Mouse (Mus musculus) liver, embryonic 16.5 days (tissue): ENCODE data around the gene Timp3. TPM values are rescaled to one million over a fixed set of nuclear protein-coding genes. Genes with fewer than 3 reads are reported as not detected.

ENCODE experiments used
- ATAC-seq: fragments of 200-750 bp; cut with Nextera tagmentation; 2 replicates; pipeline ENCODE4 v1.8.0; 2017; ENCODE audit warnings: low read depth, mild to moderate bottlenecking, moderate number of reproducible peaks, moderate library complexity
- H3K27ac ChIP-seq: fragments of 300-500 bp; sonication (generic); 2 replicates; pipeline ENCODE4 v1.5.1; 2014; ENCODE audit warnings: mild to moderate bottlenecking, low read length
- H3K27me3 ChIP-seq: fragments of 300-500 bp; sonication (generic); 2 replicates; pipeline ENCODE4 v1.6.1; 2014; ENCODE audit warnings: low read depth, low read length, mixed read lengths; ENCODE audit not compliant: control insufficient read depth, insufficient read depth
- H3K36me3 ChIP-seq: fragments of 300-500 bp; sonication (generic); 2 replicates; pipeline ENCODE4 v1.6.1; 2014; ENCODE audit warnings: mild to moderate bottlenecking; ENCODE audit not compliant: control insufficient read depth, insufficient read depth
- H3K4me1 ChIP-seq: fragments of 300-500 bp; sonication (generic); 2 replicates; pipeline ENCODE4 v1.6.1; 2014; ENCODE audit warnings: low read depth, low read length, mixed read lengths; ENCODE audit not compliant: control insufficient read depth
- H3K4me2 ChIP-seq: fragments of 300-500 bp; sonication (generic); 2 replicates; pipeline ENCODE4 v1.6.1; 2014; ENCODE audit warnings: low read depth, low read length, mixed read lengths
- H3K4me3 ChIP-seq: fragments of 300-500 bp; sonication (generic); 2 replicates; pipeline ENCODE4 v1.5.1; 2014; ENCODE audit warnings: low read depth, mild to moderate bottlenecking, low read length
- H3K9ac ChIP-seq: fragments of 300-500 bp; sonication (generic); 2 replicates; pipeline ENCODE4 v1.6.1; 2014; ENCODE audit warnings: low read depth, low read length
- H3K9me3 ChIP-seq: fragments of 300-500 bp; sonication (generic); replicated peaks from 2 replicates; pipeline ENCODE4 v1.6.1; 2016; ENCODE audit warnings: low read length; ENCODE audit not compliant: control insufficient read depth
- WGBS: fragments of 180-500 bp; shearing (Covaris S2); extraction: QIAGEN DNeasy Blood & Tissue Kit; methylation state at CpG from one replicate; pipeline ENCODE4 v1.1.7; 2014; ENCODE audit not compliant: insufficient replicate concordance; 5-methylcytosine and 5-hydroxymethylcytosine counted together
- polyA plus RNA-seq: library from polyadenylated mRNA; unstranded; fragments of >200 nt; fragmentation: Nextera tagmentation; extraction: Ambion mirVana; gene quantifications from 2 replicates; pipeline ENCODE4 v1.2.1, GENCODE M21; 2015

Timp3 gene
- polyA plus RNA-seq, 1 experiment from 2014 or later: 7.3 TPM

DNA sequence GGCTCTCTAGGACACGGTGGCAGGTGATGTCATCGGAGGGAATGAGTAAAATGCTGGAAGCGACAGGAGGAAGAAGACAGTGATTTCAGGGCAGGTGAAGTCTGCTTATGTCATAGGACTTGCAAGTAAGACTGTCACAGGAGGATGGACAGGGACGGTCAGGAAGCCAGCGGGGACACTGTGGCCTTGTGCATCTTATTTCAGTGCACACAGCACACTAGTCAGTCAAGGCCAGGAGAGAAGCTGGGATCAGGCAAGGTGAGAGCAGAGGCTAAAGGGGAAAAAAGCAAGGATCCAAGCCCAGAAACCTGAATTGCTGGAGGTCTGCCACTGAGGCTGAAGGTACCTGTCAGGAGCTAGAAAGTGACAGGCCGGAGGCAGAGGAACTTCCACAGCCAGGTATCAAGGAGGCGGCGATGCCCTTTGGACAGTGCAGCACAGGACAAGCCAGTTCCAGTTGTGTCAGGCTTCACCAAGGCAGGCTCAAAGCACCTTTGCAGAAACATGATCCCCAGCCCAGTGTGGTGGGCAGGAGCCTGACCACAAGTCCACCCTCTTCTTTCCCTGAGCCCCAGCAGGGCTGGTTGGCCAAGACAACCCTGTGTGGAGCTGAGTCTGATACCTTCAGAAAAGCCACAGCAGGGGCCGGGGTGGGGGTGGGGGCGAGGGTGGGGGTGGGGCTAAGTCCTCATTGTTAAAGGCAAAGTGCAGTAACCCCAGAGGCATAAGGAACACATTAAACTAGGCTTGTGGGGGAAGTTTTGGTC lies 5.4 kb upstream of the Timp3 start:
- H3K27ac ChIP-seq: no peak overlapping the region
- H3K4me3 ChIP-seq: no peak overlapping the region
- no peak overlapping the region for H3K4me2 ChIP-seq
- WGBS: 54% methylated on average over 10 of the region's 10 CpGs
- H3K36me3 ChIP-seq: no peaks in the 10 kb centered on the region
- H3K9ac ChIP-seq: no peak overlapping the region
- ATAC-seq: no peak
- H3K9me3 ChIP-seq: no peaks in the 10 kb centered on the region
- no peaks in the 10 kb centered on the region for H3K4me1 ChIP-seq
- peaks cover 16% of the 10 kb centered on the region for H3K27me3 ChIP-seq

DNA sequence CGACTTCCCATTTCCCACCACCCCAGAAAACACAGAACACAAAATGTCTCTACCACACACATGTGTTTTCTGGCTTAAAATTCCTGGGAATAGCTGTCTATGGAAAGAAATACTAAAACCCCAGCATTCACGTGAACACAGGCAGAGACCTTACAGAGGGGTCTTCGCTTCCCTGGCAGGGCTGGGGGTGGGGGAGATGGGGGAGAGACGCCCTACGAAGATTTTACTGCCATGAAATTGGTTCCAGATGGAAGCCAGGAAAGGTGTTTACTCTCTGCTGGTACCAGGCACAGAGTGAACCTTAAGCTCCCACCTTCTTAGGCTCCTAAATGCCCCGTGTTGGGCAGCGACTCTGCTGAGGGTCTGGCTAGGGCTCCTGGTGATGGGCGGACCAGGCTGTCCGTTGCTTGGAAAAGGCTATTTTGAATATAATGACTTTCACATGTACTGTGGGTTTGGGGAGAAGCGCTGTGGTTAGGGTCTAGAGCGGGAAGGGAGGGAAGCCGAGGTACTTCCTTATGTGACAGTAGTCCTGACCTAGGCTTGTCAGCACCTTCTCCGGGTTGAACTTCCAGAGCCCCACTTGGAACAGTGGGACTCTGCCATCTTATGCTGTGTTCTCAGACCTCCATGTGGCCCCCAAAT lies 4.6 kb upstream of the Timp3 start:
- Histone ChIP-seq H3K27me3 (peaks cover 24% of the 10 kb centered on the region), H3K36me3 (no peaks in the 10 kb centered on the region), H3K4me2 (peak overlapping the region; percentile 35), H3K4me1 (peaks cover 5% of the 10 kb centered on the region), H3K4me3 (no peak overlapping the region), H3K9me3 (no peaks in the 10 kb centered on the region), H3K27ac (no peak overlapping the region), H3K9ac (no peak overlapping the region)
- no peak for ATAC-seq
- 12% methylated on average over 13 of the region's 13 CpGs for WGBS

DNA sequence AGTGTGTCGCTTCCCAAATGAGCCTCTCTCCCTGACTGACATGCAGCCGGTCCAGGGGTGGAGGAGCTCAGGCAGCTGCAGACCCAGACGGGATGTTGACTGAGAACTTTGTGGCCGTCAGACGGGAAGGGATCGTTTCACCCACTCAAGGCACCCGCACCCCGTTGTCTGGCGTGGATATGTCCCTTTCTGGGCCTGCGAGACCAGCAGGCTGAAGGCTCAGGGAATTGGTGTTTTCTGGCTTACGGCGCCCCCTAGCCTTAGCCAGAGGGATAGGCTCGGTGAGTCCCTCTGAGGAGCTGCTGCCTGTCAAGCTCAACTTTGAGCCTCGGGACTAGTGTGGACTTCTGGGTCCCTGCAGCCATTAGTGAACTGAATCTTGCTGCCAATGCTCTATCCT lies 4.1 kb upstream of the Timp3 start:
- Histone ChIP-seq H3K4me1 (peaks cover 8% of the 10 kb centered on the region), H3K27ac (no peak overlapping the region), H3K4me3 (no peak overlapping the region), H3K36me3 (no peaks in the 10 kb centered on the region), H3K9ac (no peak overlapping the region), H3K9me3 (no peaks in the 10 kb centered on the region), H3K4me2 (peak overlapping the region; percentile 35), H3K27me3 (peaks cover 30% of the 10 kb centered on the region)
- peak; percentile 33; the same call in 1 of the 2 replicates for ATAC-seq
- 2% methylated on average over 14 of the region's 14 CpGs for WGBS

DNA sequence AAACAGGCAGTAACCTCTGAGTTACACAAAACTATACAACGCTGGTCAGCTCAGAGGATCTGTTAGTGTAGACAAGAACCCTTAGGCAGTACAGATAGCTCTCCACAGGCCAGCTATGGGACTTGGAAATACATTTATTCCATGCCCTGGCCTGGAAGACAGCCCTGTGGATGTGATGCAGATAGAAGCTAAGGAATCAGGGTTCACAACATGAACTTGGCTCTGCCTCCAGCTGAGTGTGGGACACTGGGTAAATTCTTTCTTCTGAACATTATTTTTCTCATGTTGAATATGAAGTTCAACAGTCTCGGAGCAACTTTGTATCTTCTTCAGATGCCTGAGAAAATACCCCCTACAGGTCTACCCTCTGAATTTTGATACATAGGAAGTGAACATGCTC lies 2.9 kb upstream of the Timp3 start:
- 56% methylated on average over 2 of the region's 2 CpGs for WGBS
- no peaks in the 10 kb centered on the region for H3K36me3 ChIP-seq
- peaks cover 41% of the 10 kb centered on the region for H3K27me3 ChIP-seq

DNA sequence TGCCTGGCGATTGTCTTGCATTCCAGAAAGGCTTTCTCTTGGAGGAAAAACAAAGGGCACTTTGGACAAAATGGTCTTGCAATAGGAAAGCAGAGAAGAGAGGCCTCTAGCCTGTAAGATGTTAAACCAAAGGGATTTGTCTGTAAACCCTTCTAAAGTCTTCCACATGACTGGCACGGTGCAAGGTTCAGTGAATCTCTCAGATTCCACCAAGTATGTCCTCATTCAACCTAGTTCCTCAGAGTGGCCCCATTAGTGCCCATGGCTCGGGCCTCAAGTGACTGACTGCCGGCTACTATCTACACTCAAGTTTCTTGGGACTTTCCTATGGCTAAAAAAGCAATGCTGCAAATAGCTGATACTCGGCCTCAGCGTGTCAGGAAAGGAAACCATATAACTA lies 1.8 kb upstream of the Timp3 start:
- no peak overlapping the region for H3K4me2 ChIP-seq
- H3K4me3 ChIP-seq: no peak overlapping the region
- peaks cover 8% of the 10 kb centered on the region for H3K4me1 ChIP-seq
- H3K27ac ChIP-seq: no peak overlapping the region
- WGBS: 62% methylated on average over 6 of the region's 6 CpGs
- no peaks in the 10 kb centered on the region for H3K36me3 ChIP-seq
- no peak for ATAC-seq
- no peaks in the 10 kb centered on the region for H3K9me3 ChIP-seq
- H3K9ac ChIP-seq: no peak overlapping the region
- peaks cover 42% of the 10 kb centered on the region for H3K27me3 ChIP-seq

More for the DNA sequence above, 2.9 kb upstream of the Timp3 start:
- H3K9me3 ChIP-seq: no peaks in the 10 kb centered on the region
- no peak overlapping the region for H3K9ac ChIP-seq
- H3K4me2 ChIP-seq: no peak overlapping the region
- H3K27ac ChIP-seq: no peak overlapping the region
- no peak for ATAC-seq
- no peak overlapping the region for H3K4me3 ChIP-seq
- H3K4me1 ChIP-seq: peaks cover 8% of the 10 kb centered on the region

DNA sequence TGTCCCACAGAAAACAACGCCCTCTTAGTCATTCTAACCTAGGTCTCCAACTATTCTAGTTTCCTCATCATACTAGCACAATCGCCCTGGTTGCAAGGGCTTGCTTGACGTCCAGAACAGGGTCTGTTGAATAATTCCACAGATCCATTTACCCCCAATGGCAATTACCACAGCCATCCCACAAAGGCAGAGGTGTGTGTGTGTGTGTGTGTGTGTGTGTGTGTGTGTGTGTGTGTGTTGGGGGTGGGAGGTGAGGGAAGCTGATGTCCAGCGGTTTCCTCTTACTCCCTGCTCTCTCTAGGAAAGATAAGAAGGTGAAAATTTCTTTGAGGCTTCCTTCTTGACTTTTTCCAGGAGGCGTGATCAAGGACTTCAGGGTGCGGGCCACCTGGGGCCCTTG lies 377 bp upstream of the Timp3 start:
- no peaks in the 10 kb centered on the region for H3K9me3 ChIP-seq
- H3K4me1 ChIP-seq: peaks cover 8% of the 10 kb centered on the region
- peak overlapping the region; percentile 67 for H3K4me2 ChIP-seq
- no peak for ATAC-seq
- 30% methylated on average over 6 of the region's 6 CpGs for WGBS
- no peak overlapping the region for H3K27ac ChIP-seq
- peak overlapping the region; percentile 36; the same call in 1 of the 2 replicates for H3K9ac ChIP-seq
- peak overlapping the region; percentile 52; the same call in 1 of the 2 replicates for H3K4me3 ChIP-seq
- no peaks in the 10 kb centered on the region for H3K36me3 ChIP-seq
- peaks cover 42% of the 10 kb centered on the region for H3K27me3 ChIP-seq

DNA sequence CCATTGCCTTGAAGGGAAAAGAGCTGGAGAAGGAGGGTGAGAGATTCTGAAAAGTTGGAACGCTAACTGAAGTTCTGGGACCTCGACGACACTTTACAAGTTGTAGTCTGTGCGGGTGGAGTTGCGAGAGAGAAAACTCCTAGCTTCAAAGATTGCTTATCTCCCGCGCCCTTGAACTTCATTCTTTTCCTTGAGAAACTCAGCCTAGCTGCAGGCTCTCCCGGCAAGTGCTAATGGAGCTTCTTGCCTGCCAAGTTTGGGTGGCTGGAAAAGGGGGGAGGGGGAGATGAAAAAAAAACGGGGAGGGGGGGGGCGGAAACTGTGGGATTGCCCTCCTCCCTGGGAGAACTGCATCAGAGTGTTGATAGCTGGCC lies 932 bp downstream of the Timp3 start:
- 1% methylated on average over 10 of the region's 10 CpGs for WGBS
- Histone ChIP-seq H3K4me1 (peaks cover 8% of the 10 kb centered on the region), H3K9me3 (no peaks in the 10 kb centered on the region), H3K9ac (peak overlapping the region; percentile 36; the same call in 1 of the 2 replicates), H3K27ac (no peak overlapping the region), H3K27me3 (peaks cover 42% of the 10 kb centered on the region), H3K4me3 (peak overlapping the region; percentile 52), H3K36me3 (no peaks in the 10 kb centered on the region), H3K4me2 (peak overlapping the region; percentile 67)
- no peak for ATAC-seq

DNA sequence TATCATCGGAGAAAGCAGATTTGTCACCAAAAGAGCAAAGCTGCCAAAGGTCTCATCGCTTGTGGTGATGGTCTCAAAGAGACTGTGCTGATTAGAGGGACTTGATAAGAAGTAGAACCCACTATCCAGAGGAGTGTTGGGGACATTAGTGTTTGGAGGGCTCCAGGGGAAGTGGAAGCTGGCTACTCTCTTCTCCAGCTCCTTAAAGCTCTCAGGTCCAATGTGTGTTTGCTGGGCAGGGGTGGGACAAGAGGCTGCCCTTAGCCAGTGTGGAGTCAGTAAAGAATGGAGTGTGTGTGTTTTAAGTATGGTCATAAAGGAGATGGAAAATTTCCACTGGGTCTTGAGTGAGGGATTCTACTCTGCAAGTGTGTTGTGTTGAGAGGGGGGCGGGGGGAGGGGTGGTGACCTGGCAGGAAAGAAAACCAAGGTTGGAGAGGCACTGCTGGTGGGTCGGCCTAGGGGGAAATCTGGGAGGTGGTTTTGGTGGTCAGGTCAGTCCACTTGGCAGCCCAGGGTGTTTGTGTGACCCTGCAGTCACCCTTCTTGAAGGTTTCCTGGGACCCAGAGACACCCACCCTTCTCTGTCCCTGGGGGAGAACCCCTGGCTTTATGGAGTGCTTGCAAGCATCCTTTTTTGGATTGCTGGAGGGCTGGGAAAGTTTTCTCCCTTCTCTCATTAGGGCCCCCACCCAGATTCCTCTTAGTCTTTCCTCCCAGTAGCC lies 1.6 kb downstream of the Timp3 start:
- no peaks in the 10 kb centered on the region for H3K9me3 ChIP-seq
- no peak overlapping the region for H3K27ac ChIP-seq
- 26% methylated on average over 4 of the region's 4 CpGs for WGBS
- no peak overlapping the region for H3K9ac ChIP-seq
- no peaks in the 10 kb centered on the region for H3K36me3 ChIP-seq
- H3K4me2 ChIP-seq: peak overlapping the region; percentile 67; the same call in 1 of the 2 replicates
- peaks cover 8% of the 10 kb centered on the region for H3K4me1 ChIP-seq
- peak overlapping the region; percentile 52; the same call in 1 of the 2 replicates for H3K4me3 ChIP-seq
- peaks cover 42% of the 10 kb centered on the region for H3K27me3 ChIP-seq
- no peak for ATAC-seq

DNA sequence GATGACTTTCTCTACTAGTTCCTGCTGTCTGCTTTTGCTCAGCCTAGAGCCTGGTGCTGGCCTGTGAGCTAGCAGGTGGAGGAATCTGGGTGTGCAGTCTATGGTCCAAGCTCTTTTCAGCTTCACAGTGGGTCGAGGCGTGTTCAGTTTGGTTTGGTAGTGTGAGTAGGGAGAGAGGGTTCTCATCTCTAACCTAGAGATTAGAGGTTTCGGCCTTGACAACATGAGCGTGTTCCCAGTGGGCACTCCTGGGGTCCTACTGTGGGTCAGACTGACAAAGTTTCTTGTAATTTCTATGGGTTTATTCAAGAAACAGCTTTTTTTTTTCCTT lies 2.1 kb downstream of the Timp3 start:
- WGBS: 57% methylated on average over 4 of the region's 4 CpGs
- Histone ChIP-seq H3K27ac (no peak overlapping the region), H3K9ac (no peak overlapping the region), H3K9me3 (no peaks in the 10 kb centered on the region), H3K4me2 (no peak overlapping the region), H3K27me3 (peaks cover 42% of the 10 kb centered on the region), H3K36me3 (no peaks in the 10 kb centered on the region), H3K4me3 (no peak overlapping the region), H3K4me1 (peaks cover 8% of the 10 kb centered on the region)
- no peak for ATAC-seq
